Mouse (Mus musculus) layer of hippocampus, postnatal 36 days (tissue): ENCODE measurements around the gene Rpa3. TPM values are rescaled to one million over a fixed set of nuclear protein-coding genes. Genes with fewer than 3 reads are reported as not detected.

Experiments
- DNase-seq, 2 experiments: peaks; one replicate each; pipeline ENCODE4 v3.0.0; 2022
- total RNA-seq, 2 experiments: library from RNA; stranded (reverse); gene quantifications; 2 replicates each; pipeline ENCODE4 v1.2.3; 2021

Rpa3 gene
- total RNA-seq, 2 experiments from 2014 or later: 13.7 to 17.8 TPM

GRCm38 (mm10) chr6:8209047-8209865, 49.7 kb downstream of the Rpa3 start, which contains the start of gene Mios:
Gene Mios, plus strand, starts transcription at chr6:8209222.
- DNase-seq: peak; percentile 80 to 82

Other genes starting within 250 kb of the Rpa3 start
- under 1 TPM; 0.22 to 0.23 TPM for gene Col28a1, start 66.6 kb downstream of the Rpa3 start, total RNA-seq
- gene Mios, start 50.0 kb downstream of the Rpa3 start, total RNA-seq: 10 to 100 TPM; 25.5 TPM
- 10 to 100 TPM; 30.7 to 39.7 TPM for gene Umad1, start 115 bp upstream of the Rpa3 start, total RNA-seq
- 1 to 10 TPM in 1 of 2 experiments, not detected in 1; 2.2 TPM for gene Gm45062, start 277 bp upstream of the Rpa3 start, total RNA-seq